Mouse (Mus musculus): ENCODE results near the gene Cnot11.
"Not testable (repeated sequence)": the region's sequence is repeated elsewhere in the genome, so short reads cannot be mapped to it uniquely, and the experiment has no call there.

Gene Cnot11

GRCm38 (mm10) chr1:39581215-39581614 is 46.4 kb downstream of the Cnot11 start:
- DNase-seq, result no peak

GRCm38 (mm10) chr1:39583173-39583572 is 48.4 kb downstream of the Cnot11 start:
- no peak for DNase-seq

GRCm38 (mm10) chr1:39585416-39585815 is 50.6 kb downstream of the Cnot11 start:
- no peak for DNase-seq

GRCm38 (mm10) chr1:39590193-39590592 is 55.4 kb downstream of the Cnot11 start:
- no peak for DNase-seq

GRCm38 (mm10) chr1:39591557-39591956 is 56.8 kb downstream of the Cnot11 start:
- not testable (repeated sequence) for DNase-seq

GRCm38 (mm10) chr1:39592090-39592489 is 57.3 kb downstream of the Cnot11 start:
- DNase-seq, result peak; percentile 81

- DNase-seq, result peak; percentile 67
Observed at GRCm38 (mm10) chr1:39593836-39594235, 59.0 kb downstream of the Cnot11 start.

Data from kidney, adult 9 months (tissue).